Comparison of ENCODE assay signal across 11 mouse cellular contexts in the genomic region with DNA sequence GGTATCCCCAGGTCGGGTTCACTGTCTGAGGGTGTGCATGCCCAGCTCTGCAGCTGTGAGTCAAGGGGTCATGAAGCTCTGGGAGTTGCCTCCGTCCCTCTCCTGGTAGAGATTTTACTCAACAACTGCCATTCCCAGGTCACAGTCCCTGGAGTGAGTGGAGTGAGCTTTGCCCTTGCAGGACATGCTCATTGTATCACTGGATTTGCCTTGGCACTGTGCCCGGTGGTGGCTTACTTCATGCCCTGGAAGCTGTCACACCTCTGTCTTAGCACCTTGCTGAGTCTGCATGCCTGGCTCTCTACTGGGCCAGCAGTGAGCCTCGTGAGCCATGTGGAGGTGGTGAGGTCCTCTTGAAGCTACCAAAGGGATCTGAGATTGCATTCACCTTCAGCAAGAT.
DNase-seq lines count a peak whose midpoint lies in the region; ATAC-seq lines count a peak whose summit lies in the region.
"Had no signal": no experiment of that assay in that cellular context is flagged by ENCODE, and none has a peak within 500 bp of the region (broad histone marks: within the 10 kb centered on the region; RNA-seq: fewer than 3 reads in every experiment).

No protein-coding gene starts in this region.

- no peak overlapping the region for H3K4me3 ChIP-seq in forebrain, embryonic 11.5 days (ENCODE audit: low read depth, low read length)
- H3K4me3 ChIP-seq: limb, embryonic 12.5 days; midbrain, embryonic 12.5 days had no signal

- intact Hi-C loops in heart, postnatal 36 days (cut with DNase I): no loop called here
- intact Hi-C loops in left cerebral cortex, postnatal 25 days (cut with DNase I): no loop called here

- no peaks in the 10 kb centered on the region for H3K36me3 ChIP-seq in forebrain, embryonic 11.5 days (ENCODE audit: control insufficient read depth, insufficient read depth, low read length)
- H3K36me3 ChIP-seq: G1E; limb, embryonic 12.5 days; midbrain, embryonic 12.5 days had no signal

- no peaks in the 10 kb centered on the region for H3K27me3 ChIP-seq in forebrain, embryonic 11.5 days (ENCODE audit: control insufficient read depth, insufficient read depth, low read length)
- H3K27me3 ChIP-seq: limb, embryonic 12.5 days had no signal

- H3K9me3 ChIP-seq in forebrain, embryonic 11.5 days (ENCODE audit: control insufficient read depth, low read length): no peaks in the 10 kb centered on the region
- H3K9me3 ChIP-seq: limb, embryonic 12.5 days; midbrain, embryonic 12.5 days had no signal

- H3K27ac ChIP-seq in forebrain, embryonic 11.5 days (ENCODE audit: low read depth, low read length): no peak overlapping the region
- H3K27ac ChIP-seq: limb, embryonic 12.5 days; midbrain, embryonic 12.5 days had no signal

- H3K4me1 ChIP-seq in forebrain, embryonic 11.5 days (replicated peaks; ENCODE audit: control insufficient read depth, insufficient read depth, low read length): no peaks in the 10 kb centered on the region; the same call in none of the 2 replicates

- no peak for ATAC-seq in forebrain, embryonic 11.5 days (replicated peaks; ENCODE audit: low FRiP score)

- no peak overlapping the region for H3K9ac ChIP-seq in forebrain, embryonic 11.5 days (ENCODE audit: low read length)
- H3K9ac ChIP-seq: limb, embryonic 12.5 days; midbrain, embryonic 12.5 days had no signal

- WGBS in large intestine, adult 2 months: 24% methylated on average over 4 of the region's 4 CpGs
- WGBS in forebrain, embryonic 11.5 days: 89% methylated on average over 4 of the region's 4 CpGs

- no peak overlapping the region for H3K4me2 ChIP-seq in forebrain, embryonic 11.5 days (ENCODE audit: low read depth, low read length, severe bottlenecking)
- H3K4me2 ChIP-seq: limb, embryonic 12.5 days; midbrain, embryonic 12.5 days had no signal

- peak; percentile 36 for DNase-seq in cerebellum, adult 11 months
- DNase-seq in cerebellum, adult 8-10 months: no peak
- DNase-seq in adrenal gland, postnatal 25 days: peak; percentile 40
- peak; percentile 44 to 55 for DNase-seq in heart, postnatal 36 days
- DNase-seq in large intestine, adult 2 months (ENCODE audit: low read depth, low spot score): peak; percentile 90
- DNase-seq in layer of hippocampus, adult 8-10 months (ENCODE audit: low spot score in 2 of 2): no peak
- no peak for DNase-seq in forebrain, embryonic 11.5 days (ENCODE audit: low spot score)
- no peak for DNase-seq in left cerebral cortex, postnatal 25 days (ENCODE audit: low spot score in 2 of 2)

Comparison
In these comparisons a context has a peak if more than half of its experiments do, and no peak if none do; other contexts are left out.
1. DNase-seq: peak in cerebellum, adult 11 months (single experiment), adrenal gland, postnatal 25 days (single experiment), heart, postnatal 36 days (2 of 2) and large intestine, adult 2 months (single experiment); none in cerebellum, adult 8-10 months (single experiment), layer of hippocampus, adult 8-10 months (0 of 2), forebrain, embryonic 11.5 days (single experiment) and left cerebral cortex, postnatal 25 days (0 of 2).